Mouse (Mus musculus) myocyte (in vitro differentiated cells): ENCODE measurements around the gene Tex52.

Experiments
- CEBPB ChIP-seq: IDR thresholded peaks from 2 replicates; pipeline ENCODE4 v1.6.1; 2011; ENCODE audit warnings: mild to moderate bottlenecking, moderate library complexity; ENCODE audit not compliant: poor library complexity, insufficient read depth, severe bottlenecking
- MAX ChIP-seq: IDR thresholded peaks from one replicate; pipeline ENCODE4 v1.6.1; 2011; ENCODE audit warnings: low read depth, mild to moderate bottlenecking, control low read depth
- MYOG ChIP-seq, 3 experiments: IDR thresholded peaks; one replicate each; pipeline ENCODE4 v1.6.1; 2011; ENCODE audit warnings: control low read depth in 2 of 3, low read depth in 2 of 3, mild to moderate bottlenecking in 2 of 3; ENCODE audit not compliant: insufficient read length in 2 of 3, control insufficient read depth in 1 of 3, insufficient read depth in 1 of 3
- POLR2A ChIP-seq: IDR thresholded peaks from one replicate; pipeline ENCODE4 v1.6.1; 2011; ENCODE audit warnings: low read depth, mild to moderate bottlenecking, control low read depth, moderate library complexity; ENCODE audit not compliant: insufficient read length
- POLR2AphosphoS2 ChIP-seq: IDR thresholded peaks from one replicate; pipeline ENCODE4 v1.6.1; 2011; ENCODE audit warnings: low read depth, control low read depth; ENCODE audit not compliant: insufficient read length
- TCF12 ChIP-seq: IDR thresholded peaks from one replicate; pipeline ENCODE4 v1.6.1; 2011; ENCODE audit warnings: mild to moderate bottlenecking, control low read depth; ENCODE audit not compliant: poor library complexity, insufficient read depth, severe bottlenecking
- USF1 ChIP-seq: IDR thresholded peaks from one replicate; pipeline ENCODE4 v1.6.1; 2011; ENCODE audit warnings: low read depth, mild to moderate bottlenecking, control low read depth, moderate library complexity

DNA sequence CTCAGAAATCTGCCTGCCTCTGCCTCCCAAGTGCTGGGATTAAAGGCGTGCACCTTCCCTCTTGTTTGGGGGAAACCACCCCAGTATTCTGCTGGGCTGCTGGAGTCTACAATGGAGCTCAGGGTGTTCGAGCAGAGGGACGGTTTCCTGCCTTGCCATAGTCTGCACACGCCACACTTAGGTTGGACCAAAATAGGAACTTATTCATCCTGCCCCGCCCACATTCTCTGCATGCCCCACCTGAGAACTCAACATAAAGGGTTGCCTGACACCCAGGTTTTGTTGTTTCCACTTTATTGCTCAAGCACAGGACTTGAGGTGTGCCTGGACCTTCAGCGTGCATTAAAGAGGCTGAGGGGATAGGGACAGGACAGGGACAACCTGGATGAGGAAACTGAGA is 54.6 kb downstream of the Tex52 start:
- TF ChIP-seq MAX (no peak), TCF12 (no peak), POLR2AphosphoS2 (no peak), MYOG (IDR thresholded peaks at IDR 0.05; ENCODE audit: control insufficient read depth in 1 of 3, insufficient read depth in 1 of 3, insufficient read length in 2 of 3, low read depth in 2 of 3) (no peak), POLR2A (no peak), CEBPB (no peak), USF1 (no peak)
